Mouse (Mus musculus) c-Kit-negative CD71-positive TER-119-positive erythroid progenitor cells, embryonic 14.5 days (primary cell): ENCODE data around the gene 2310007B03Rik.

Experiments used
- DNase-seq: peaks from one replicate; pipeline ENCODE4 v3.0.0-alpha.2; 2013; ENCODE audit warnings: low read depth, low spot score

Gene 2310007B03Rik

GRCm38 (mm10) chr1:93101571-93102061, 59.1 kb downstream of the 2310007B03Rik start, which contains the start of gene Kif1a:
TSS of gene Kif1a (minus strand) at chr1:93101951.
- DNase-seq, result no peak
